Mouse (Mus musculus): ENCODE results near the gene Pou6f1. TPM values are rescaled to one million over a fixed set of nuclear protein-coding genes. Genes with fewer than 3 reads are reported as not detected.

The Pou6f1 gene
- polyA plus RNA-seq, 1 experiment from 2014 or later, result 2.6 TPM

- DNase-seq (ENCODE audit: low spot score) (no peak), ATAC-seq (ENCODE audit: low FRiP score, low TSS enrichment) (no peak)
- Histone ChIP-seq H3K27ac (replicated peaks) (no peak overlapping the region), H3K9ac (ENCODE audit: low read length) (peak overlapping the region; percentile 89; the same call in 1 of the 2 replicates), H3K4me3 (ENCODE audit: low read depth, low read length) (peak overlapping the region; percentile 79), H3K27me3 (ENCODE audit: control insufficient read depth, insufficient read depth, low read length) (no peaks in the 10 kb centered on the region), H3K4me2 (replicated peaks; ENCODE audit: low read depth) (peak overlapping the region; percentile 98), H3K4me1 (replicated peaks; ENCODE audit: control insufficient read depth, insufficient read depth) (no peaks in the 10 kb centered on the region), H3K36me3 (ENCODE audit: control insufficient read depth, insufficient read depth, low read length) (no peaks in the 10 kb centered on the region), H3K9me3 (ENCODE audit: control insufficient read depth, low read length) (no peaks in the 10 kb centered on the region)
- TF ChIP-seq EP300 (optimal IDR thresholded peaks at IDR 0.05) (no peak), CTCF (IDR thresholded peaks at IDR 0.05; ENCODE audit: low read depth) (no peak)
- WGBS, result 28% methylated on average over 9 of the region's 9 CpGs
Observed at GRCm38 (mm10) chr15:100598287-100598882, 1.4 kb downstream of the Pou6f1 start.

GRCm38 (mm10) chr15:100592817-100593216 is 7.0 kb downstream of the Pou6f1 start:
- H3K4me1 ChIP-seq (replicated peaks; ENCODE audit: control insufficient read depth, insufficient read depth), result no peaks in the 10 kb centered on the region
- H3K9ac ChIP-seq (ENCODE audit: low read length), result no peak overlapping the region
- no peak overlapping the region for H3K4me3 ChIP-seq (ENCODE audit: low read depth, low read length)
- H3K27ac ChIP-seq (replicated peaks), result no peak overlapping the region
- DNase-seq (ENCODE audit: low spot score), result no peak
- TF ChIP-seq EP300 (optimal IDR thresholded peaks at IDR 0.05), result no peak
- no peak for TF ChIP-seq CTCF (IDR thresholded peaks at IDR 0.05; ENCODE audit: low read depth)
- H3K9me3 ChIP-seq (ENCODE audit: control insufficient read depth, low read length), result no peaks in the 10 kb centered on the region
- H3K36me3 ChIP-seq (ENCODE audit: control insufficient read depth, insufficient read depth, low read length), result no peaks in the 10 kb centered on the region
- WGBS, result 78% methylated on average over 6 of the region's 6 CpGs
- H3K27me3 ChIP-seq (ENCODE audit: control insufficient read depth, insufficient read depth, low read length), result no peaks in the 10 kb centered on the region
- ATAC-seq (ENCODE audit: low FRiP score, low TSS enrichment), result no peak
- no peak overlapping the region for H3K4me2 ChIP-seq (replicated peaks; ENCODE audit: low read depth)

- no peaks in the 10 kb centered on the region for H3K9me3 ChIP-seq (ENCODE audit: control insufficient read depth, low read length)
- no peak overlapping the region for H3K4me3 ChIP-seq (ENCODE audit: low read depth, low read length)
- no peaks in the 10 kb centered on the region for H3K27me3 ChIP-seq (ENCODE audit: control insufficient read depth, insufficient read depth, low read length)
- H3K9ac ChIP-seq (ENCODE audit: low read length), result no peak overlapping the region
- H3K4me2 ChIP-seq (replicated peaks; ENCODE audit: low read depth), result no peak overlapping the region
- TF ChIP-seq EP300 (optimal IDR thresholded peaks at IDR 0.05) (no peak), CTCF (IDR thresholded peaks at IDR 0.05; ENCODE audit: low read depth) (no peak)
- peaks cover 5% of the 10 kb centered on the region; the same call in 1 of the 2 replicates for H3K36me3 ChIP-seq (ENCODE audit: control insufficient read depth, insufficient read depth, low read length)
- 71% methylated on average over 7 of the region's 8 CpGs for WGBS
- ATAC-seq (ENCODE audit: low FRiP score, low TSS enrichment) (no peak), DNase-seq (ENCODE audit: low spot score) (no peak)
- no peaks in the 10 kb centered on the region for H3K4me1 ChIP-seq (replicated peaks; ENCODE audit: control insufficient read depth, insufficient read depth)
- H3K27ac ChIP-seq (replicated peaks), result no peak overlapping the region
Observed at GRCm38 (mm10) chr15:100590436-100590835, 9.3 kb downstream of the Pou6f1 start.

GRCm38 (mm10) chr15:100588297-100588696 is 11.5 kb downstream of the Pou6f1 start:
- Histone ChIP-seq H3K9ac (ENCODE audit: low read length) (no peak overlapping the region), H3K9me3 (ENCODE audit: control insufficient read depth, low read length) (no peaks in the 10 kb centered on the region), H3K4me2 (replicated peaks; ENCODE audit: low read depth) (no peak overlapping the region), H3K36me3 (ENCODE audit: control insufficient read depth, insufficient read depth, low read length) (peaks cover 5% of the 10 kb centered on the region; the same call in 1 of the 2 replicates), H3K27ac (replicated peaks) (no peak overlapping the region), H3K4me3 (ENCODE audit: low read depth, low read length) (no peak overlapping the region), H3K27me3 (ENCODE audit: control insufficient read depth, insufficient read depth, low read length) (no peaks in the 10 kb centered on the region), H3K4me1 (replicated peaks; ENCODE audit: control insufficient read depth, insufficient read depth) (no peaks in the 10 kb centered on the region)
- no peak for ATAC-seq (ENCODE audit: low FRiP score, low TSS enrichment)
- TF ChIP-seq CTCF (IDR thresholded peaks at IDR 0.05; ENCODE audit: low read depth) (no peak), EP300 (optimal IDR thresholded peaks at IDR 0.05) (no peak)
- 88% methylated on average over 6 of the region's 6 CpGs for WGBS
- no peak for DNase-seq (ENCODE audit: low spot score)

GRCm38 (mm10) chr15:100587166-100587565 is 12.6 kb downstream of the Pou6f1 start:
- Histone ChIP-seq H3K36me3 (ENCODE audit: control insufficient read depth, insufficient read depth, low read length) (peaks cover 5% of the 10 kb centered on the region; the same call in 1 of the 2 replicates), H3K9ac (ENCODE audit: low read length) (no peak overlapping the region), H3K4me3 (ENCODE audit: low read depth, low read length) (no peak overlapping the region), H3K4me1 (replicated peaks; ENCODE audit: control insufficient read depth, insufficient read depth) (no peaks in the 10 kb centered on the region), H3K27ac (replicated peaks) (no peak overlapping the region), H3K9me3 (ENCODE audit: control insufficient read depth, low read length) (no peaks in the 10 kb centered on the region), H3K27me3 (ENCODE audit: control insufficient read depth, insufficient read depth, low read length) (no peaks in the 10 kb centered on the region), H3K4me2 (replicated peaks; ENCODE audit: low read depth) (no peak overlapping the region)
- TF ChIP-seq EP300 (optimal IDR thresholded peaks at IDR 0.05), result no peak
- TF ChIP-seq CTCF (IDR thresholded peaks at IDR 0.05; ENCODE audit: low read depth), result no peak
- no peak for ATAC-seq (ENCODE audit: low FRiP score, low TSS enrichment)
- DNase-seq (ENCODE audit: low spot score), result no peak
- 80% methylated on average over 4 of the region's 4 CpGs for WGBS

- ATAC-seq (ENCODE audit: low FRiP score, low TSS enrichment) (no peak), DNase-seq (ENCODE audit: low spot score) (no peak)
- Histone ChIP-seq H3K27ac (replicated peaks) (no peak overlapping the region), H3K36me3 (ENCODE audit: control insufficient read depth, insufficient read depth, low read length) (peaks cover 5% of the 10 kb centered on the region; the same call in 1 of the 2 replicates), H3K4me1 (replicated peaks; ENCODE audit: control insufficient read depth, insufficient read depth) (no peaks in the 10 kb centered on the region), H3K9ac (ENCODE audit: low read length) (no peak overlapping the region), H3K4me3 (ENCODE audit: low read depth, low read length) (no peak overlapping the region), H3K4me2 (replicated peaks; ENCODE audit: low read depth) (no peak overlapping the region), H3K9me3 (ENCODE audit: control insufficient read depth, low read length) (no peaks in the 10 kb centered on the region), H3K27me3 (ENCODE audit: control insufficient read depth, insufficient read depth, low read length) (no peaks in the 10 kb centered on the region)
- TF ChIP-seq EP300 (optimal IDR thresholded peaks at IDR 0.05) (no peak), CTCF (IDR thresholded peaks at IDR 0.05; ENCODE audit: low read depth) (no peak)
- 92% methylated on average over 16 of the region's 16 CpGs for WGBS
Observed at GRCm38 (mm10) chr15:100585931-100586330, 13.9 kb downstream of the Pou6f1 start.

All from stomach, postnatal 0 days (tissue).